Mouse (Mus musculus) brown adipose tissue, adult 24 weeks (tissue): ENCODE data around the gene Serf1. TPM values are rescaled to one million over a fixed set of nuclear protein-coding genes. Genes with fewer than 3 reads are reported as not detected.
A peak's percentile ranks its signal among the peaks of the same experiment; 100 is the strongest.

Experiments used
- H3K27ac ChIP-seq: fragments of 200-500 bp; replicated peaks from 2 replicates; pipeline ENCODE4 v1.5.1; 2012; ENCODE audit warnings: low read depth, mild to moderate bottlenecking, low read length
- H3K4me1 ChIP-seq: fragments of 200-500 bp; 2 replicates; pipeline ENCODE4 v1.6.1; 2012; ENCODE audit warnings: low read length, mixed read lengths; ENCODE audit not compliant: control insufficient read depth, insufficient read depth, insufficient read length
- H3K4me3 ChIP-seq: fragments of 200-500 bp; 2 replicates; pipeline ENCODE4 v1.5.1; 2012; ENCODE audit warnings: low read depth, mild to moderate bottlenecking, low read length, moderate library complexity; ENCODE audit not compliant: insufficient read depth
- polyA plus RNA-seq: library from polyadenylated mRNA; stranded (reverse); fragments of >200 nt; gene quantifications from 2 replicates; pipeline ENCODE4 v1.2.4, GENCODE M21; 2012; ENCODE audit not compliant: missing spikeins, insufficient read depth, insufficient read length

The Serf1 gene
- 33.3 and 44.2 TPM in 2 replicates for polyA plus RNA-seq

DNA sequence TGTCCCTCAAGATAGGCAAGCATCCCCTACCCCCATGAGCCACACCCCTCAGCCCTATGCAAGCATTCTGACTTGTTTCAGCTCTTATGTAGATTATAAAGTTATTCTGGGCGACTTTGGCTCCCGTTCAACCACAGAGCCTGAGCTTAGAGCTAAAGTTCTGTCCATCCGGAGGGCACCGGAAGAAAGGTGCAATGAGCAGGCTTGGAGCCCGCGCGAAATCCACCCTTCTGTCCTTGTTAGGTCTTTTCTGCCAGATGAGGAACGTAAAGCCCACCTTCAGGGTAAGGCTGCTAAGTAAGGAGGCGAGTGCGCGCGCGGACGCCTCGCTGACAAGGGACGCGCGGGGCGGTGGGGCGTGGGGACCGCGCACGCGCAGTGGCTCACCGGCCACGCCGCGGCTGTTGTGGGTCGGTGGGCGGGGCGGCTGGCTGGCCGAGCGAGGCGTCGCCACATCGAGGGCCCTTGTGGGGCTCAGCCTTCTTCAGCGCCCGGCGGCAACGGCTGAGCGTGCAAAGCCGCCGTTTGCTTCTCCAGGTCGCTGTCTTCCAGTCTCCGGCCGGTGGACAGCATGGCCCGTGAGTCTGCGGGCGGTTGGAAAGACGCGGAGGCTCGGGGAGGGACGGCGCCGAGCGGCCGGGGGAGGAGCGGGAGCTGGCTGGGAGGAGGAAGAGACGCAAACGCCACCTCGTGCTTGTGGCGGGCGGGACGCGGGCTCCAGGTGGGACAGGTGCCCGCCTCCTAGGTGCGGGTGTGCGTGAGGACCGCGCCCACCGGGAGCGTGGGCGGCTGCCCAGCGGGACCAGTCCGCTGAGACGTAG lies at the start of gene Serf1:
Gene Serf1 (plus strand): TSS at position 361 of the 821 bp plus-strand sequence.
- H3K27ac ChIP-seq, result no peak within 1 kb of the TSS
- peak within 1 kb of the TSS; percentile 91 for H3K4me3 ChIP-seq
- H3K4me1 ChIP-seq, result no peaks in the 10 kb centered on the region; the same call in none of the 2 replicates

DNA sequence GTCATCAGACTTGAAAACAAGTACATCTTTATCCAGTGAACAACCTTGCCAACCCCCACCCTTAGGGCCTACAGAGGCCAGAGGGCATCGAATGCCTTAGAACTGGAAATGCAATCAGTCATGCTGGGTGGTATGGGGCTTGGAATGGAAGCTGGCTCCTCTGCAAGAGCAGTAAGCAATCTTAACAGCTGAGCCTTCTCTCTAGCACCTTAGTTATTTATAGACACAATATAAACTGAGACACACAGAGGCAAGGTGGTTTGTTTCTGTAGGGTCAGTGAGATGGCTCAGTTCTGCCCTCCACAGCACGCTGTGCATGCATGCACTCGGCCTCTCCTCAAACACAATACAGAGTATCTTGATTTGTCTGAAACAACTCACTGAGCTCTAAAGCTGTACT lies 43.9 kb upstream of the Serf1 start:
- H3K27ac ChIP-seq, result no peak overlapping the region
- H3K4me3 ChIP-seq, result no peak overlapping the region
- H3K4me1 ChIP-seq, result no peaks in the 10 kb centered on the region

DNA sequence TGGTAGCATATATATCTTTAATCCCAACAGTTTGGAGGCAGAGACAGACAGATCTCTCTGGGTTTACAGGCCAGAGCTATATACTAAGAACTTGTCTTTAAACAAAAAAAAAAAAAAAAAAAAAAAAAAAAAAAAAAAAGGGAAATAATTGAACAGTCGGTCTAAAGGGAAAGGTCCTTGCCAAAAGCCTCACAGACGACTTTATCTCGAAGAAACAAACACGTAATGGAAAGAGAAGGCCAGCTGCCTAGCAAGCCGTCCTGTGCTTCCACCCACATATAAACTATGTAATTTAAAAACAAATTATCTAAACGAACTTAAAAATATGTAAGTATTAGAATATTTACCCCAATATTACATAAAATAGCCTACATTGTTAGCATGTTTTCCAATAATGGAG lies 40.0 kb upstream of the Serf1 start:
- H3K4me1 ChIP-seq, result no peaks in the 10 kb centered on the region
- H3K27ac ChIP-seq, result no peak overlapping the region
- H3K4me3 ChIP-seq, result no peak overlapping the region

DNA sequence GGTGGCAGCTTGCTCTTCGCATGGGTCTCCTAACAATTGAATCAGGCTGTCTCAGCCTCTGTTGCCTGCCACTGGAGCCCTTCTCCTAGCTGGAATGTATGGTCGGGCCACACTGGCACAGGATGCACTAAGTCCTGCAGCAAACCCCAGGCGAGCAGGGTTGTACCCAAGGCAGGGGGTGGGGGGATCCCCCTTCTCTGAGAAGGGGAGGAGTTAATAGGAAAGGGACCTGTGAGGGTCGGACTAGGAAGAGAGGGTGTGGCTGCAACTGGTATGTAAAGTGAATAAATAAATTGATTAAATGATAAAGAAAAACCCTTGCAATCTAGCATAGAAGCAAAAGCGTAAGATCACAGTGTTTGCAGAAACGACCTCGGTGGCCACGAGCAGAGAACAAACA lies 36.3 kb upstream of the Serf1 start:
- Histone ChIP-seq H3K4me1 (no peaks in the 10 kb centered on the region), H3K4me3 (no peak overlapping the region), H3K27ac (no peak overlapping the region)

DNA sequence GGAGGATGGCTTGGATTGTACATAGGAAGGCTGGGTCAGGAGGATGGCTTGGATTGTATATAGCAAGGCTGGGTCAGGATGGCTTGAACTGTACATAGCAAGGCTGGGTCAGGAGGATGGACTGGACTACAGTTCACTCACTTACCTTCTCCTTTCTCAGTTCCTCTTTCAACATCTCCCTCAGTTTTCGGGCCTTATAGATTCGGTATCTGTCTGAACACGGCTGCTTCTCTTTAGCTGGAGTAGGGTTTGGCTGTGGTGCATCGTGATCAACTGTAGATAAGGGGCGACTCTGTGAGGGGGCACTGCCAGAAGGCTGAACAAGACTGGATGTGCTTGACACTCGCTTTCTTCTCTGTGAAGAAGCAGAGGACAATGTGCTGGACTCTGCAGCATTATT lies 9.0 kb upstream of the Serf1 start:
- no peak overlapping the region for H3K4me3 ChIP-seq
- H3K4me1 ChIP-seq, result peaks cover 6% of the 10 kb centered on the region
- H3K27ac ChIP-seq, result no peak overlapping the region

DNA sequence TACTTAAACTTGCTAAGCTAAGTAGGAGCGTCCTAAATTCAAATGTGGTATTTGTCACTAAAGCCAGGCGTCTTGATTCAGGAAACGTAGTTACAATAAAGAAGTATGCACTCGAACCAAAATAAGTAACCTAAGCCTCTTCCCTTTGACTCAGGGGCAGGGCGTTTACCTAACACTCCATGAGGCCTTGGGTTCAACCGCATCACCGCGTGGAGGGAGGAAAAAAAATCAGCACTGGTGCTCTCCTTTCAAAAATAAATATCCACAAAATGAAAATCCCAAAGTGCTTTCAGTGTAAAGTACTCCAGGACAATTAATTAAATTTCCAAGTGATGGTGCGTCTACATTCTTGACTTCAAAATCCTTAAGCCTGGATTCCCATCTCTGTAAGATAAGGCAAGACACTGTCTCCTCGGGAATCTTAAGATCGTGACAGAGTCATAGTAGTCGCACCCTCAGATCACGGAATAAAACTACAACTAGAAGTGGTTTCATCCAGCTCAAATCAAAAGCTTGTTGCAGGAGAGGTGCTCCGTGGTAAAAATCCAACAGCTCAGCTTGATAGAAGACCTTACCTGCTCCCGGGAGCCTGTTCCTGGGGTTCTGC lies 4.7 kb upstream of the Serf1 start:
- peak overlapping the region; percentile 77 for H3K27ac ChIP-seq
- H3K4me3 ChIP-seq, result peak overlapping the region; percentile 75

DNA sequence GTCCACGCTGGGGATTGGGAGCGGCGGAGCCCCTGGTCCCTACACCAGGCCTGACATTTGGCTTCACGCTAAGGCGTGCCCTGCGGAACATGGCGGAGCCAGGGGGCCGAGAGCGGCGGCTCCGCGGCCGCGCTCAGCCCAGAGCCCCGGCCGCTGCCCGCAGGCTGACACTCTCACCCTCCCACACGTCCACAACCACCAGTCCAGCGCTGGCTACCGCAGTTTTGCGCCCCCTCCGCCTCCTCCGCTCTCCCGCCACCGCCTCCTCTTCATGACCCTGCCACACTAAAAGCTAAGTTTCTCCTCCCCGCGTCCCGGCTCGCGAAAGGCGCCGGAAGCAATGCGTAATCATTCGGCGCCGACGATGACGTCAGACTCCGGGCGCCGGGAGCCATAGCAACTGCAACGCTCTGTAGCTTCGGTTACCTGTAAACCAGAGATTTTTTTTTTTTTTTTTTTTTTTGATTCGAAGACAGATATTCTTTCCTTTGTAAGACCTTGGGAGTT lies 4.0 kb upstream of the Serf1 start, which contains the start of gene Bdp1:
Gene Bdp1 (minus strand): TSS at position 323 of the 507 bp plus-strand sequence.
- Histone ChIP-seq H3K27ac (peak within 1 kb of the TSS; percentile 77), H3K4me1 (peaks cover 6% of the 10 kb centered on the region), H3K4me3 (peak within 1 kb of the TSS; percentile 75)

More for the DNA sequence above, 4.7 kb upstream of the Serf1 start:
- H3K4me1 ChIP-seq, result peaks cover 6% of the 10 kb centered on the region

DNA sequence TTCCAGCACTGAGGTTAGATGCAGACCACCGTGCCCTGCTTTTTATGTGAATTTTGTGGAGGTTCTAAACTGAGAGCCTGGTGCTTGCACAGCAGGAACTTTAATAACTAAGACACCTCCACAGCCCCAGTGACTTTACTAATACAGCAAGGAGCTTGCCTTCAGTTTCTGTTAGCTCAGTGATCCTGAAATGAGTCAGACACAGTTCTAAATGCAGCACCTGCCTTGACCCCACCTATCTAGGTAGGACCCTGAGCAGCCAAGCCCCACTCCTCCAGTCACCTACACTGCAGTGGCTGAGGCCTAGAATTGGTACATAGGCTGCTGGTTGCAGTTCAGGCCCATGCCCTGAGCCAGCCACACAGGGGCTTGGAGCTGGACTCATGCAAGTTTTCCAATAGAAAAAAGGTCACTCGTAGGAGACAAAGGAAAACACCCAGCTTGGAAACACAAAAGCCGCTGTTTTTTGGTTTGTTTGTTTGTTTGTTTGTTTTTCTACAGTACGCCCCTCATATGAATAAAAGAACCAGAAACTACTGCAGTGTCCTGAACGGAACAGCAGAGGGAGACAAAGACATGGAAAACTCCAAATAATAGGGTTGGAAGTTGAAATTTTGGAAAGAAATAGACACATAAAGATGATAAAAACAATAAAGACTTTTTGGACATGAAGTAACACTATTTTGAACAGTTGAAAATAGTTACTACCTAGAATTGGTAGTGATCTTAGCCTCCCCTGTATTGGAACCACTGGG lies 4.6 kb downstream of the Serf1 start:
- Histone ChIP-seq H3K4me3 (no peak overlapping the region), H3K4me1 (no peaks in the 10 kb centered on the region), H3K27ac (no peak overlapping the region)

DNA sequence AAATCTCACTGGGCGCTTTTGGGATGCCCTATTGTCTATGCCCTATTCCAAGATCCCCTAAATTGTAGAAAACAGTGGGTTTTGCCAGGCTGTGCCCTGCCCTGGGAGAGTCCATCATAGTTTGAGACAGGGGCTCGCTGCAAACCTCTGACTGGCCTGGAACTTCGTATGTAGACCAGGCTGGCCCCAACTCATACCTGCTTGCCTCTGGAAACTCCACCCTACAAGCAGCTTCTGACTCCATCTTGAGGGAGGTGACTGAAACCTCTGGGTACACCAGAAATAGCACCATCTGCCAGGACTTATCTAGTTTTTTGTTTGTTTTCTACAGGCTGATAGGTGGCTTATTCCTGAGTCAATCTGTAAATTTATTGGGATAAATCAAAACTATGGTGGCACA lies 16.2 kb downstream of the Serf1 start:
- H3K4me1 ChIP-seq, result peaks cover 2% of the 10 kb centered on the region; the same call in 1 of the 2 replicates
- no peak overlapping the region for H3K27ac ChIP-seq
- H3K4me3 ChIP-seq, result no peak overlapping the region

DNA sequence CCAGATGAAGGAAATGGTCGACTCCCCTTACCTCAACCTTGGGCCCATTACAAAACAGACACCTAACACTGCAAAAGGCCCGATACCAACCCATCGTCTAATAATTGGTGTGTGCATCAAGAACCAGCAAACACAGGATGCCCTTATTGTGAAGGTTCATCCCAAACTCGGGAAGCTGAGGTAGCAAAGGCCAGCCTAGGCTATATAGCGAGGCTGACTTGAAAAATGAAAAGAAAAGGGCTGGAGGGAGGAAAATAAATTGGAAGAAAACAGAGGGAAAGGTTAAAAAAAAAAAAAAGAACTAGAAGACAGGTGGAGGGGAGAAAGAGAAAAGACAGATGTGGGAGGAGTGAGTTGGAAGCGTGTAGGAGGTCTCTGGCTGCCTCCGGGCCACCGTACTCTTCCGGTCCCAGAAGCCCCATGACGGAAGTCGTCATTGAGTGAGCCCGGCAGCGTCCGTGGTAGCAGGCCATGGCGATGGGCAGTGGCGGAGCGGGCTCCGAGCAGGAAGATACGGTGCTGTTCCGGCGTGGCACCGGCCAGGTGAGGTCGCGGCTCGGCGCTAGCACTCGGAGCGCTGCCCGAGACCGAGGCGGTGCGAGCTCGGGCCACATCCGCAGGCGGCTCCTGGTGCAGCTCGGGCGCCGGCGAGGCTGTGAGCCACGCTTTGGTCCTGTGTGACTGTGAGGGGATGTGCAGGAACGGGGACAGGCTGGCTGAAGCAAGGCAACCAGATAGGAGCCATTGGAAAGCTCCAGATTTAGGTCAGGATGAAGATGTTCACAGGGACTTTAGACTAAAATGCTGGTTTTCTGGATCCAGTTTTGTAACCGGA lies 16.8 kb downstream of the Serf1 start, which contains the start of gene Smn1:
Gene Smn1 (plus strand): TSS at position 430 of the 835 bp plus-strand sequence.
- Histone ChIP-seq H3K4me1 (peaks cover 2% of the 10 kb centered on the region; the same call in 1 of the 2 replicates), H3K27ac (no peak within 1 kb of the TSS)

DNA sequence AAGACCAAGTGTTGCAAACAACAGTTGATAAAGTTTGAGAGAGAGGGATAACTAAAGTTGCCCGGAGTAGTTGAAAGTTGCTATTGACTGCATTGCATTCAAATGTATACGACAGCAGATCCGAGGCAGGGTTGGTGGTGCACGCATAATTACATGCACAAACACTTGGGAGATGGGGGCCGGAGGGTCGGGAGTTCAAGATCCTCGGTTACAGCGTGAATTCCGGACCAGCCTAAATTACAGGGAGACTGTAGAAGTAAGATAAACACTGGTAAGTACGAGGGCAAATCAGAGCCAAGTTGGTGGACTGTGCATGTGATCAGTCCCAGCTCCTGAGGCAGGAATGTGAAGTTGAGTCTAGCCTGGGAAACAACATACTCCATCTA lies 17.4 kb downstream of the Serf1 start:
- Histone ChIP-seq H3K27ac (no peak overlapping the region), H3K4me1 (peaks cover 2% of the 10 kb centered on the region; the same call in 1 of the 2 replicates), H3K4me3 (peak overlapping the region; percentile 90)

More for the DNA sequence above, 16.8 kb downstream of the Serf1 start, which contains the start of gene Smn1:
- H3K4me3 ChIP-seq, result peak within 1 kb of the TSS; percentile 90

DNA sequence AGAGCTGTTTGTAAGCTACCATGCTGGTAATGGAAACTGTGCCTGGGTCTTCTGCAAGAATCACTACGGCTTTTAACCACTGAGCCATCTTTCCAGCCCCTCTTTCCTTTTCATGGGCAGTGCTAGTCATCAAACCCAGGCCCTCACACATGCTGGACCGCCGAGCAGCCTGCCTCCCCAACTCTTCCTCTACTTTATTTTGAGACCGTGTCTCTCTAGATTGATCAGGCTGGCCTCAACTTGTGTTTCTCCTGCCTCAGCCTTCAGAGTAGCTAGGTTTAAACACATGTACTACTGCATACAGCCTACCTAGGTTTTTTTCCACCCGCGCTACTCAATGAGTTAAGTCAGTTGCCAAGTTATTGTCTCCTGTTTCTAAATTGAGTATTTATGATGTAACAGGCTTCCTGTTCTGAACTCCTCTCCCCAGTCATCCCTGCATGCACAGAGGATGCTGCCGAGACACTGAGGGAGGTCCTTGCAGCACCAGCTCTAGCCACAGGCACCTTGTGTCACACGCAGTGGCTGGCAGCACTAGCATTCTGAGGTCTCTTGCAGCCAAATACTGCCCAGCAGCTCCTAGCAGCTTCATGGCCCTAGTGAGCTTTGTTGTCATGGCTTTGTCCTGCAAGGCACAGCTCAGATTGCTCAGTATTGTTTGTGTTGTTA lies 34.0 kb downstream of the Serf1 start:
- H3K4me3 ChIP-seq, result no peak overlapping the region

DNA sequence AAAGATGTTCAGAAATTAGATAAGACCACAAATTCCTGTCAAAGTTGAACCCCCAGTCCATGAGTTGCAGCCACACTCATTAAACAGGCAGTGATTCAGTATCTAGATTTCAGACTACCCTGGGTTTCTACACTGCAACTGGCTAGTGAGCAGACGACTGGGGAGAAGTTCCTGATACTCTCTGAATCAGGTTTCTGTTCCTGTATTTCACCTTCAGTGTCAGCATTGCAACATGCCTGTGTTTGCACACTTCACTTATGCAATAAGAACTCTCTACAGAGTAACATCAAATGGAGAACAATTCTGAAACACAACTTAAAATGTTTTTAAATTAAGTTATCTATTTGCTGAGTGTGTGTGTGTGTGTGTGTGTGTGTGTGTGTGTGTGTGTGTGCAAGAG lies 44.8 kb downstream of the Serf1 start:
- Histone ChIP-seq H3K4me3 (no peak overlapping the region), H3K27ac (no peak overlapping the region), H3K4me1 (no peaks in the 10 kb centered on the region)

More for the DNA sequence above, 34.0 kb downstream of the Serf1 start:
- no peaks in the 10 kb centered on the region for H3K4me1 ChIP-seq
- no peak overlapping the region for H3K27ac ChIP-seq

DNA sequence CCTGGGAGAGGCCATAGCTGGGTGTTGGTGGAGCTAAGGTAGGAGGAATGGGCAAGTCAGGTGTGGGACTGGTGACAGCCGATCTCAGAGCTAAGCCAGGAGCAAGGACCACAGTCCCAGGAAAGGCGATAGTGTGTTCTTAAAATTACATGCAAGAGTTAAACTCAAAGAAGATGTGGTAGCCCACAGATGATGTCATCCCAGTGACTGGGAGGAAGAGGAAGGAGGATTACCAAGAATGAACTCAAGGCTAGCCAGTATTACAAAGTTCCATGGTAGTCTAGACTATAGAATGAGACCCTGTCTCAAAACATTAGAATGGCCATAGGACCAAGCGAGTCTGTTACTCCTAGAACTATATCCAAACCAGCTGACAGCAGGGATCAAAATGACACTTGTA lies 48.8 kb downstream of the Serf1 start:
- H3K4me3 ChIP-seq, result no peak overlapping the region
- no peak overlapping the region for H3K27ac ChIP-seq
- no peaks in the 10 kb centered on the region for H3K4me1 ChIP-seq
